Mouse (Mus musculus) hindbrain, embryonic 15.5 days (tissue): Measurements from ENCODE around the gene Rgs16. TPM values are rescaled to one million over a fixed set of nuclear protein-coding genes. Genes with fewer than 3 reads are reported as not detected.

ENCODE experiments used
- ATAC-seq: fragments of 200-750 bp; cut with Nextera tagmentation; 2 replicates; pipeline ENCODE4 v1.8.0; 2017; ENCODE audit warnings: low read depth, moderate number of reproducible peaks, moderate TSS enrichment; ENCODE audit not compliant: low FRiP score
- H3K27ac ChIP-seq: fragments of 300-500 bp; sonication (generic); replicated peaks from 2 replicates; pipeline ENCODE4 v1.5.1; 2015; ENCODE audit warnings: mild to moderate bottlenecking, inconsistent platforms
- H3K27me3 ChIP-seq: fragments of 300-500 bp; sonication (generic); 2 replicates; pipeline ENCODE4 v1.6.1; 2015; ENCODE audit warnings: control low read depth, inconsistent platforms
- H3K36me3 ChIP-seq: fragments of 300-500 bp; sonication (generic); 2 replicates; pipeline ENCODE4 v1.6.1; 2015; ENCODE audit warnings: control low read depth, inconsistent platforms
- H3K4me1 ChIP-seq: fragments of 300-500 bp; sonication (generic); replicated peaks from 2 replicates; pipeline ENCODE4 v1.6.1; 2015; ENCODE audit warnings: control low read depth, inconsistent platforms
- H3K4me2 ChIP-seq: fragments of 300-500 bp; sonication (generic); 2 replicates; pipeline ENCODE4 v1.6.1; 2015; ENCODE audit warnings: moderate library complexity, mild to moderate bottlenecking, inconsistent platforms
- H3K4me3 ChIP-seq: fragments of 300-500 bp; sonication (generic); 2 replicates; pipeline ENCODE4 v1.5.1; 2015; ENCODE audit warnings: mild to moderate bottlenecking, inconsistent platforms
- H3K9ac ChIP-seq: fragments of 300-500 bp; sonication (generic); 2 replicates; pipeline ENCODE4 v1.6.1; 2015; ENCODE audit warnings: inconsistent platforms
- H3K9me3 ChIP-seq: fragments of 300-500 bp; sonication (generic); 2 replicates; pipeline ENCODE4 v1.6.1; 2016; ENCODE audit warnings: control low read depth, inconsistent platforms
- WGBS: fragments of 180-500 bp; shearing (Covaris S2); methylation state at CpG from one replicate; pipeline ENCODE4 v1.1.7; 2015; 5-methylcytosine and 5-hydroxymethylcytosine counted together
- polyA plus RNA-seq: library from polyadenylated mRNA; unstranded; fragments of >200 nt; fragmentation: Nextera tagmentation; extraction: Ambion mirVana; gene quantifications from 2 replicates; pipeline ENCODE4 v1.2.1, GENCODE M21; 2015

Gene Rgs16
- polyA plus RNA-seq, result 12.4 and 17.1 TPM in 2 replicates

- peak; percentile 76 for ATAC-seq
- Histone ChIP-seq H3K4me1 (peaks cover 64% of the 10 kb centered on the region), H3K27ac (no peak within 1 kb of the TSS), H3K27me3 (no peaks in the 10 kb centered on the region), H3K9ac (peak within 1 kb of the TSS; percentile 21; the same call in 1 of the 2 replicates), H3K36me3 (no peaks in the 10 kb centered on the region), H3K4me3 (peak within 1 kb of the TSS; percentile 41), H3K4me2 (peak within 1 kb of the TSS; percentile 80), H3K9me3 (no peaks in the 10 kb centered on the region)
- 1% methylated on average over 28 of the region's 28 CpGs for WGBS
These were observed at the start of gene Rgs16 for GRCm38 (mm10) chr1:153740145-153740544. Gene Rgs16 (plus strand): TSS chr1:153740349.

GRCm38 (mm10) chr1:153692526-153692925 is 47.6 kb upstream of the Rgs16 start:
- H3K4me2 ChIP-seq, result no peak overlapping the region
- 86% methylated on average over 6 of the region's 6 CpGs for WGBS

GRCm38 (mm10) chr1:153694372-153695120 is 45.6 kb upstream of the Rgs16 start:
- Histone ChIP-seq H3K4me3 (no peak overlapping the region), H3K27ac (no peak overlapping the region), H3K4me1 (peaks cover 4% of the 10 kb centered on the region), H3K36me3 (peaks cover 10% of the 10 kb centered on the region; the same call in 1 of the 2 replicates), H3K4me2 (no peak overlapping the region), H3K27me3 (no peaks in the 10 kb centered on the region), H3K9ac (no peak overlapping the region), H3K9me3 (no peaks in the 10 kb centered on the region)
- 88% methylated on average over 6 of the region's 6 CpGs for WGBS
- no peak for ATAC-seq

More at GRCm38 (mm10) chr1:153692526-153692925, 47.6 kb upstream of the Rgs16 start:
- Histone ChIP-seq H3K27ac (no peak overlapping the region), H3K27me3 (no peaks in the 10 kb centered on the region), H3K4me1 (peaks cover 1% of the 10 kb centered on the region), H3K36me3 (peaks cover 10% of the 10 kb centered on the region; the same call in 1 of the 2 replicates), H3K4me3 (no peak overlapping the region), H3K9me3 (no peaks in the 10 kb centered on the region), H3K9ac (no peak overlapping the region)
- no peak for ATAC-seq

GRCm38 (mm10) chr1:153695398-153695797 is 44.8 kb upstream of the Rgs16 start:
- Histone ChIP-seq H3K27me3 (no peaks in the 10 kb centered on the region), H3K36me3 (peaks cover 10% of the 10 kb centered on the region; the same call in 1 of the 2 replicates), H3K4me3 (no peak overlapping the region), H3K9me3 (no peaks in the 10 kb centered on the region), H3K9ac (no peak overlapping the region), H3K4me2 (no peak overlapping the region), H3K27ac (no peak overlapping the region), H3K4me1 (peaks cover 4% of the 10 kb centered on the region)
- WGBS, result 85% methylated on average over 10 of the region's 10 CpGs
- ATAC-seq, result no peak

GRCm38 (mm10) chr1:153696093-153696492 is 44.1 kb upstream of the Rgs16 start:
- H3K36me3 ChIP-seq, result peaks cover 8% of the 10 kb centered on the region; the same call in 1 of the 2 replicates
- 93% methylated on average over 11 of the region's 11 CpGs for WGBS
- H3K4me2 ChIP-seq, result no peak overlapping the region
- no peak overlapping the region for H3K27ac ChIP-seq
- peaks cover 4% of the 10 kb centered on the region for H3K4me1 ChIP-seq
- no peak overlapping the region for H3K9ac ChIP-seq
- ATAC-seq, result no peak
- H3K4me3 ChIP-seq, result no peak overlapping the region
- H3K27me3 ChIP-seq, result no peaks in the 10 kb centered on the region
- no peaks in the 10 kb centered on the region for H3K9me3 ChIP-seq

GRCm38 (mm10) chr1:153696541-153696940 is 43.6 kb upstream of the Rgs16 start:
- no peak overlapping the region for H3K4me2 ChIP-seq
- no peak overlapping the region for H3K4me3 ChIP-seq
- WGBS, result 94% methylated on average over 4 of the region's 4 CpGs
- H3K4me1 ChIP-seq, result peaks cover 4% of the 10 kb centered on the region
- no peak overlapping the region for H3K27ac ChIP-seq
- H3K9me3 ChIP-seq, result no peaks in the 10 kb centered on the region
- peaks cover 8% of the 10 kb centered on the region; the same call in 1 of the 2 replicates for H3K36me3 ChIP-seq
- no peak for ATAC-seq
- H3K27me3 ChIP-seq, result no peaks in the 10 kb centered on the region
- H3K9ac ChIP-seq, result no peak overlapping the region

- no peak overlapping the region for H3K4me2 ChIP-seq
- peaks cover 5% of the 10 kb centered on the region; the same call in 1 of the 2 replicates for H3K36me3 ChIP-seq
- no peak overlapping the region for H3K9ac ChIP-seq
- no peaks in the 10 kb centered on the region for H3K27me3 ChIP-seq
- WGBS, result 59% methylated on average over 16 of the region's 16 CpGs
- no peak for ATAC-seq
- no peaks in the 10 kb centered on the region for H3K9me3 ChIP-seq
- no peak overlapping the region for H3K4me3 ChIP-seq
- H3K4me1 ChIP-seq, result peaks cover 6% of the 10 kb centered on the region
- H3K27ac ChIP-seq, result no peak overlapping the region
These were observed 42.4 kb upstream of the Rgs16 start for GRCm38 (mm10) chr1:153697581-153698251.

GRCm38 (mm10) chr1:153698311-153699084 is 41.7 kb upstream of the Rgs16 start:
- Histone ChIP-seq H3K4me1 (peaks cover 14% of the 10 kb centered on the region), H3K27me3 (no peaks in the 10 kb centered on the region), H3K9me3 (no peaks in the 10 kb centered on the region), H3K4me2 (no peak overlapping the region), H3K36me3 (no peaks in the 10 kb centered on the region), H3K9ac (no peak overlapping the region), H3K27ac (no peak overlapping the region), H3K4me3 (no peak overlapping the region)
- 61% methylated on average over 7 of the region's 7 CpGs for WGBS
- ATAC-seq, result no peak

- Histone ChIP-seq H3K4me1 (peaks cover 25% of the 10 kb centered on the region), H3K36me3 (no peaks in the 10 kb centered on the region), H3K9ac (no peak overlapping the region), H3K27me3 (no peaks in the 10 kb centered on the region), H3K4me2 (no peak overlapping the region), H3K27ac (no peak overlapping the region), H3K9me3 (no peaks in the 10 kb centered on the region), H3K4me3 (no peak overlapping the region)
- WGBS, result 85% methylated on average over 11 of the region's 11 CpGs
- ATAC-seq, result no peak
These were observed 39.6 kb upstream of the Rgs16 start for GRCm38 (mm10) chr1:153700448-153701063.

- H3K27me3 ChIP-seq, result no peaks in the 10 kb centered on the region
- 98% methylated on average over 1 of the region's 1 CpGs for WGBS
- H3K4me2 ChIP-seq, result no peak overlapping the region
- no peaks in the 10 kb centered on the region for H3K9me3 ChIP-seq
- H3K4me1 ChIP-seq, result peaks cover 25% of the 10 kb centered on the region
- H3K4me3 ChIP-seq, result no peak overlapping the region
- H3K36me3 ChIP-seq, result no peaks in the 10 kb centered on the region
- no peak overlapping the region for H3K9ac ChIP-seq
- ATAC-seq, result no peak
- H3K27ac ChIP-seq, result no peak overlapping the region
These were observed 38.7 kb upstream of the Rgs16 start for GRCm38 (mm10) chr1:153701461-153701860.

GRCm38 (mm10) chr1:153702166-153702852 is 37.8 kb upstream of the Rgs16 start:
- ATAC-seq, result no peak
- H3K27ac ChIP-seq, result no peak overlapping the region

More at GRCm38 (mm10) chr1:153702166-153702852, 37.8 kb upstream of the Rgs16 start:
- Histone ChIP-seq H3K4me1 (peaks cover 25% of the 10 kb centered on the region), H3K27me3 (no peaks in the 10 kb centered on the region), H3K36me3 (no peaks in the 10 kb centered on the region), H3K9me3 (no peaks in the 10 kb centered on the region), H3K9ac (no peak overlapping the region), H3K4me3 (no peak overlapping the region), H3K4me2 (no peak overlapping the region)
- WGBS, result 79% methylated on average over 8 of the region's 8 CpGs
